Mouse (Mus musculus) CH12.LX (cell line): ENCODE data around the gene Hnrnpu. TPM values are rescaled to one million over a fixed set of nuclear protein-coding genes. Genes with fewer than 3 reads are reported as not detected.

Experiments
- DNase-seq: peaks from one replicate; pipeline ENCODE4 v3.0.0-alpha.2; 2013; ENCODE audit errors: extremely low read depth
- H3K27ac ChIP-seq: 2 replicates; pipeline ENCODE4 v1.5.1; 2012; ENCODE audit warnings: low read depth, mild to moderate bottlenecking, control low read depth, moderate library complexity; ENCODE audit not compliant: insufficient read depth
- H3K27me3 ChIP-seq: replicated peaks from 2 replicates; pipeline ENCODE3; 2012; ENCODE audit warnings: inconsistent platforms
- H3K36me3 ChIP-seq, 2 experiments: replicated peaks in 1 of 2; 2 replicates each; pipeline versions ENCODE3 to v1.6.1; 2012; ENCODE audit warnings: inconsistent platforms in 1 of 2, low read length in 1 of 2, mild to moderate bottlenecking in 1 of 2, mixed read lengths in 1 of 2, moderate library complexity in 1 of 2; ENCODE audit not compliant: control insufficient read depth in 1 of 2, insufficient read depth in 1 of 2
- H3K4me1 ChIP-seq, 2 experiments: 2 replicates each; pipeline ENCODE4 v1.6.1; 2012; ENCODE audit warnings: inconsistent platforms in 1 of 2, moderate library complexity in 1 of 2; ENCODE audit not compliant: insufficient read depth in 2 of 2, control insufficient read depth in 1 of 2
- H3K4me2 ChIP-seq: 2 replicates; pipeline ENCODE4 v1.6.1; 2012; ENCODE audit warnings: low read depth, mild to moderate bottlenecking, control low read depth; ENCODE audit not compliant: poor library complexity, insufficient read depth, severe bottlenecking
- H3K4me3 ChIP-seq, 3 experiments: fragments of 150-350 bp in 1 of 3; sonication (generic) in 1 of 3; replicated peaks in 1 of 3; 2 replicates each; pipeline versions ENCODE3 to v1.5.1; 2011 to 2012; ENCODE audit warnings: low read depth in 2 of 3, low read length in 2 of 3, mild to moderate bottlenecking in 2 of 3, moderate library complexity in 2 of 3, control low read depth in 1 of 3, improper control_type of control experiment in 1 of 3, inconsistent platforms in 1 of 3, mixed read lengths in 1 of 3; ENCODE audit not compliant: poor library complexity in 1 of 3
- H3K79me2 ChIP-seq: replicated peaks from 2 replicates; pipeline ENCODE4 v1.6.1; 2012; ENCODE audit warnings: mild to moderate bottlenecking, moderate library complexity; ENCODE audit not compliant: control insufficient read depth, poor library complexity, insufficient read depth, severe bottlenecking; ENCODE audit errors: extremely low read depth
- H3K9ac ChIP-seq: 2 replicates; pipeline ENCODE4 v1.6.1; 2012; ENCODE audit warnings: low read depth, mild to moderate bottlenecking, control low read depth, moderate library complexity; ENCODE audit not compliant: insufficient read depth
- H3K9me3 ChIP-seq: replicated peaks from 2 replicates; pipeline ENCODE3; 2012; ENCODE audit warnings: low read length, inconsistent platforms, mixed read lengths
- BHLHE40 ChIP-seq: IDR thresholded peaks from 2 replicates; pipeline ENCODE4 v1.6.1; 2011; ENCODE audit warnings: mild to moderate bottlenecking, low read depth, low read length, improper control_type of control experiment
- CHD2 ChIP-seq: IDR thresholded peaks from 2 replicates; pipeline ENCODE4 v1.6.1; 2011; ENCODE audit warnings: low read length, improper control_type of control experiment
- CTCF ChIP-seq, 2 experiments: IDR thresholded peaks in 1 of 2; conservative IDR thresholded peaks in 1 of 2; 2 replicates each; pipeline ENCODE4 v1.5.1; 2011 to 2012; ENCODE audit warnings: low read depth in 2 of 2, low read length in 2 of 2, improper control_type of control experiment in 1 of 2, inconsistent platforms in 1 of 2, mild to moderate bottlenecking in 1 of 2, moderate library complexity in 1 of 2
- E2F4 ChIP-seq: IDR thresholded peaks from 2 replicates; pipeline ENCODE4 v1.6.1; 2011; ENCODE audit warnings: low read depth, low read length, improper control_type of control experiment; ENCODE audit not compliant: insufficient replicate concordance
- ELF1 ChIP-seq: IDR thresholded peaks from 2 replicates; pipeline ENCODE4 v1.6.1; 2014; ENCODE audit warnings: low read depth, mild to moderate bottlenecking, inconsistent platforms, low read length, improper control_type of control experiment
- GABPA ChIP-seq: IDR thresholded peaks from 2 replicates; pipeline ENCODE4 v1.6.1; 2012; ENCODE audit warnings: low read depth, low read length, improper control_type of control experiment, inconsistent platforms; ENCODE audit not compliant: insufficient replicate concordance
- IRF4 ChIP-seq: IDR thresholded peaks from 2 replicates; pipeline ENCODE4 v1.6.1; 2014; ENCODE audit warnings: low read depth, mild to moderate bottlenecking, inconsistent platforms, low read length, improper control_type of control experiment
- JUND ChIP-seq: conservative IDR thresholded peaks from 2 replicates; pipeline ENCODE4 v1.6.1; 2011; ENCODE audit warnings: low read depth, low read length, improper control_type of control experiment
- MAFK ChIP-seq: IDR thresholded peaks from 2 replicates; pipeline ENCODE4 v1.6.1; 2011; ENCODE audit warnings: low read length, improper control_type of control experiment; ENCODE audit not compliant: insufficient replicate concordance
- MXI1 ChIP-seq: IDR thresholded peaks from 2 replicates; pipeline ENCODE4 v1.6.1; 2011; ENCODE audit warnings: mild to moderate bottlenecking, low read depth, low read length, improper control_type of control experiment
- PAX5 ChIP-seq: IDR thresholded peaks from 2 replicates; pipeline ENCODE4 v1.6.1; 2012; ENCODE audit warnings: low read length, inconsistent platforms, mixed read lengths
- POLR2A ChIP-seq: IDR thresholded peaks from 2 replicates; pipeline ENCODE4 v1.6.1; 2011; ENCODE audit warnings: low read depth, mild to moderate bottlenecking, improper control_type of control experiment, low read length
- RCOR1 ChIP-seq: conservative IDR thresholded peaks from 2 replicates; pipeline ENCODE4 v1.6.1; 2012; ENCODE audit warnings: low read depth, mild to moderate bottlenecking, inconsistent platforms, low read length, improper control_type of control experiment
- TBP ChIP-seq: conservative IDR thresholded peaks from 2 replicates; pipeline ENCODE4 v1.6.1; 2011; ENCODE audit warnings: low read depth, low read length, improper control_type of control experiment
- TCF12 ChIP-seq: IDR thresholded peaks from 2 replicates; pipeline ENCODE4 v1.6.1; 2014; ENCODE audit warnings: low read depth, mild to moderate bottlenecking, inconsistent platforms, low read length, improper control_type of control experiment
- UBTF ChIP-seq: IDR thresholded peaks from 2 replicates; pipeline ENCODE4 v1.6.1; 2012; ENCODE audit warnings: low read depth, mild to moderate bottlenecking, inconsistent platforms, low read length, improper control_type of control experiment, moderate library complexity
- USF1 ChIP-seq: IDR thresholded peaks from 2 replicates; pipeline ENCODE4 v1.6.1; 2014; ENCODE audit warnings: low read depth, mild to moderate bottlenecking, inconsistent platforms, low read length, improper control_type of control experiment
- ZMIZ1 ChIP-seq: IDR thresholded peaks from 2 replicates; pipeline ENCODE4 v1.6.1; 2012; ENCODE audit warnings: low read depth, mild to moderate bottlenecking, inconsistent platforms, low read length, improper control_type of control experiment
- dilution Hi-C: fragments of 300-500 bp; cut with MboI; formaldehyde crosslinking; loops from 2 replicates; pipeline ENCODE4 v1.14.3; 2020; ENCODE audit warnings: low sequenced_read_pairs; ENCODE audit not compliant: extremely low pct_unique_long_range_greater_than_20kb, extremely low pct_ligation_motif_present
- in situ Hi-C: fragments of 300-500 bp; cut with MboI; formaldehyde crosslinking; loops from 3 replicates; pipeline ENCODE4 v1.14.3; 2019; ENCODE audit warnings: low sequenced_read_pairs, low pct_ligation_motif_present, low pct_unique_long_range_greater_than_20kb, mixed read lengths
- polyA plus RNA-seq: library from polyadenylated mRNA; unstranded; fragments of >175 nt; gene quantifications from 2 replicates; pipeline ENCODE4 v1.2.1, GENCODE M21; 2012; ENCODE audit warnings: low read depth; ENCODE audit not compliant: insufficient read length
- total RNA-seq, 2 experiments: library from RNA; depleted of rRNA; stranded (reverse); fragments of 300-350 nt in 1 of 2; fragments of >200 nt in 1 of 2; gene quantifications; 2 replicates each; pipeline ENCODE4 v1.2.3; 2012 to 2014

The Hnrnpu gene
- total and polyA plus RNA-seq, 3 experiments, result 346 to 853 (median 359) TPM

GRCm38 (mm10) chr1:178275174-178275730, 62.3 kb downstream of the Hnrnpu start:
- DNase-seq, result no peak
- in situ Hi-C loops, result no loop called here

More at GRCm38 (mm10) chr1:178275174-178275730, 62.3 kb downstream of the Hnrnpu start:
- H3K79me2 ChIP-seq, result no peaks in the 10 kb centered on the region
- no peak overlapping the region for H3K4me2 ChIP-seq
- TF ChIP-seq E2F4 (no peak), TBP (no peak), MAFK (no peak), CTCF (conservative IDR thresholded peaks at IDR 0.05 in 1 of 2, IDR thresholded peaks at IDR 0.05 in 1 of 2; ENCODE audit: low read depth in 2 of 2, low read length in 2 of 2) (no peak), ELF1 (no peak), CHD2 (no peak), RCOR1 (no peak), POLR2A (no peak), IRF4 (no peak), GABPA (no peak), ZMIZ1 (no peak), PAX5 (no peak), USF1 (no peak), MXI1 (no peak), TCF12 (no peak), JUND (no peak), BHLHE40 (no peak), UBTF (no peak)
- no peaks in the 10 kb centered on the region for H3K27me3 ChIP-seq
- H3K9ac ChIP-seq, result no peak overlapping the region
- no peak overlapping the region for H3K27ac ChIP-seq
- peaks cover 14% of the 10 kb centered on the region for H3K9me3 ChIP-seq
- no peak overlapping the region for H3K4me3 ChIP-seq
- dilution Hi-C loops, result no loop called here
- no peaks in the 10 kb centered on the region for H3K36me3 ChIP-seq
- peaks cover 3 to 12% of the 10 kb centered on the region in 2 experiments; a peak in 2 of 4 replicates for H3K4me1 ChIP-seq

Other genes starting within 250 kb of the Hnrnpu start
- gene Desi2, start 150.4 kb downstream of the Hnrnpu start, total RNA-seq (2012; rRNA removed), result 10.4 and 11.1 TPM in 2 replicates
- 31.2 and 32.9 TPM in 2 replicates for gene Desi2, start 150.4 kb downstream of the Hnrnpu start, total RNA-seq (2014; rRNA removed)
- 11.7 and 14.7 TPM in 2 replicates for gene Desi2, start 150.4 kb downstream of the Hnrnpu start, polyA plus RNA-seq
- 9.9 and 15.3 TPM in 2 replicates for gene Cox20, start 18.7 kb downstream of the Hnrnpu start, total RNA-seq (2012; rRNA removed)
- 19.1 and 23.9 TPM in 2 replicates for gene Cox20, start 18.7 kb downstream of the Hnrnpu start, total RNA-seq (2014; rRNA removed)
- gene Cox20, start 18.7 kb downstream of the Hnrnpu start, polyA plus RNA-seq, result 21.2 and 26.0 TPM in 2 replicates
- gene Efcab2, start 68.3 kb upstream of the Hnrnpu start, total RNA-seq (2012; rRNA removed), result 1.2 and 1.5 TPM in 2 replicates
- 1.8 TPM in 2 replicates for gene Efcab2, start 68.3 kb upstream of the Hnrnpu start, total RNA-seq (2014; rRNA removed)
- gene Efcab2, start 68.3 kb upstream of the Hnrnpu start, polyA plus RNA-seq, result 2.8 and 3.2 TPM in 2 replicates
- gene Kif26b, start 191.3 kb upstream of the Hnrnpu start, total RNA-seq (2012; rRNA removed), result under 0.01 TPM in 1 of 2 replicates, not detected in the other
- gene Kif26b, start 191.3 kb upstream of the Hnrnpu start, total RNA-seq (2014; rRNA removed), result not detected in 2 replicates
- gene Kif26b, start 191.3 kb upstream of the Hnrnpu start, polyA plus RNA-seq, result 0.09 and 0.10 TPM in 2 replicates